In the genomic region with DNA sequence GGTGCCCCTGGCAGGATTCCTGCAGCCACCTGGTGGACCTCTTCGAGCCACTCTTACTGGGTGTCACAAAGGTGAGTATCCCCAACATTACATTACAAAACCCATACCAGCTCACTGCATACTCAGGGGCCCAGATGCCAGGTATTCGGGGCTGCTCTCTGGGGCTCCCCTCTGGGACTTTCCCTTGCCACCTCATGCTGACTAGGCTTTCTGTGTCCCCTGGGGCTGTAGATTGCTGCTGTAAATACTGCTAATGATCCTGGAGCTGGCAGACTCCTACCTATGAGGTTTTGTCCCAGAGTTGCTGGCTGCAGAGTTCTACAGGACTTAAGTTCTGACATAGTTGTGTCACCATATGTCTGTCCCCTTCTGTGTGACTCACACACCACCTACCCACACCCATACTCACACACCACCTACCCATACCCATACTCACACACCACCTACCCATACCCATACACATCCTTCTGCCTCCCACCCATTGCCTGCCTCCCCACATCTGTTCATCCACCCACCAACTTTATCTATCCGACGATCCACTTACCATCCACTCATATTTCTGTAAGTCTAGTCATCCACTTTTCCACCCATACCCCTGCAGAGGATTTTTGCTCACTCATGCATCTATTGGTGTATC, we compare ENCODE assay signal across 19 mouse cellular contexts. TPM values are rescaled to one million over a fixed set of nuclear protein-coding genes. Genes with fewer than 3 reads are reported as not detected.
DNase-seq lines count a peak whose midpoint lies in the region; ATAC-seq and TF ChIP-seq lines count a peak whose summit lies in the region.
"Had no signal": no experiment of that assay in that cellular context is flagged by ENCODE, and none has a peak within 500 bp of the region (broad histone marks: within the 10 kb centered on the region; RNA-seq: fewer than 3 reads in every experiment).

No protein-coding gene starts in this region.

- no peaks in the 10 kb centered on the region for H3K4me1 ChIP-seq in embryonic facial prominence, embryonic 14.5 days (ENCODE audit: control insufficient read depth, insufficient read depth, low read length)
- H3K4me1 ChIP-seq in embryonic facial prominence, embryonic 10.5 days = peaks cover 7% of the 10 kb centered on the region
- H3K4me1 ChIP-seq: limb, embryonic 12.5 days; liver, embryonic 13.5 days; midbrain, embryonic 15.5 days had no signal

- DNase-seq in embryonic facial prominence, embryonic 14.5 days (ENCODE audit: low spot score) = no peak
- no peak for DNase-seq in embryonic facial prominence, embryonic 10.5 days (ENCODE audit: low spot score)
- DNase-seq in layer of hippocampus, adult 2 months (ENCODE audit: low spot score in 2 of 2) = peak in 1 of 2 experiments; percentile 45
- no peak for DNase-seq in layer of hippocampus, postnatal 14 days (ENCODE audit: low spot score in 2 of 2)
- DNase-seq in right cerebral cortex, adult 2 months (ENCODE audit: low spot score in 2 of 2) = peak; percentile 53 to 54
- DNase-seq in right cerebral cortex, postnatal 14 days = no peak
- no peak for DNase-seq in retina, embryonic 14.5 days (ENCODE audit: low spot score)
- DNase-seq: adrenal gland, postnatal 14 days; cerebellum, adult 18-20 months; kidney, adult 18-20 months; kidney, postnatal 25 days; liver, embryonic 13.5 days had no signal

- 65% methylated on average over 4 of the region's 4 CpGs for WGBS in embryonic facial prominence, embryonic 14.5 days
- WGBS in embryonic facial prominence, embryonic 10.5 days = 85% methylated on average over 4 of the region's 4 CpGs

- H3K9me3 ChIP-seq in embryonic facial prominence, embryonic 14.5 days (ENCODE audit: control insufficient read depth, low read length) = no peaks in the 10 kb centered on the region
- H3K9me3 ChIP-seq in embryonic facial prominence, embryonic 10.5 days = no peaks in the 10 kb centered on the region
- H3K9me3 ChIP-seq: heart, embryonic 12.5 days; limb, embryonic 12.5 days; liver, embryonic 13.5 days; midbrain, embryonic 15.5 days had no signal

- H3K27me3 ChIP-seq in embryonic facial prominence, embryonic 14.5 days (replicated peaks; ENCODE audit: control insufficient read depth, insufficient read depth, low read length) = no peaks in the 10 kb centered on the region
- H3K27me3 ChIP-seq in embryonic facial prominence, embryonic 10.5 days (replicated peaks; ENCODE audit: low read depth, poor library complexity, severe bottlenecking) = no peaks in the 10 kb centered on the region
- H3K27me3 ChIP-seq: limb, embryonic 12.5 days; liver, embryonic 13.5 days; midbrain, embryonic 15.5 days; Patski had no signal

- ATAC-seq in embryonic facial prominence, embryonic 14.5 days (ENCODE audit: low read depth) = peak; percentile 12; the same call in 1 of the 2 replicates
- ATAC-seq in erythroid progenitor cell, adult 5-6 weeks (replicated peaks; ENCODE audit: low FRiP score, poor library complexity, severe bottlenecking) = 0 out of 2 replicates have a peak, but pooled peaks have one; percentile 14
- ATAC-seq: activated CD4-positive, CD25-positive, alpha-beta regulatory T cell, adult 4 months; midbrain, embryonic 15.5 days had no signal

- no peak for TF ChIP-seq CTCF in layer of hippocampus, adult 2 months (conservative IDR thresholded peaks at IDR 0.05)

- no peak overlapping the region for H3K4me2 ChIP-seq in embryonic facial prominence, embryonic 14.5 days (ENCODE audit: low read depth, low read length)
- H3K4me2 ChIP-seq: heart, embryonic 12.5 days; limb, embryonic 12.5 days; liver, embryonic 13.5 days; midbrain, embryonic 15.5 days had no signal

- no peak overlapping the region for H3K4me3 ChIP-seq in embryonic facial prominence, embryonic 14.5 days (ENCODE audit: low read depth, low read length)
- no peak overlapping the region for H3K4me3 ChIP-seq in embryonic facial prominence, embryonic 10.5 days
- H3K4me3 ChIP-seq in layer of hippocampus, adult 2 months = no peak overlapping the region
- H3K4me3 ChIP-seq: heart, embryonic 12.5 days; limb, embryonic 12.5 days; liver, embryonic 13.5 days; midbrain, embryonic 15.5 days had no signal

- no peak overlapping the region for H3K27ac ChIP-seq in embryonic facial prominence, embryonic 14.5 days (replicated peaks; ENCODE audit: low read depth, low read length)
- H3K27ac ChIP-seq in embryonic facial prominence, embryonic 10.5 days (replicated peaks) = no peak overlapping the region
- peak overlapping the region; percentile 21; the same call in 1 of the 2 replicates for H3K27ac ChIP-seq in layer of hippocampus, adult 2 months
- H3K27ac ChIP-seq: limb, embryonic 12.5 days; liver, embryonic 13.5 days; midbrain, embryonic 15.5 days had no signal

- no peak overlapping the region for H3K9ac ChIP-seq in embryonic facial prominence, embryonic 14.5 days (ENCODE audit: low read depth, low read length)
- H3K9ac ChIP-seq: heart, embryonic 12.5 days; limb, embryonic 12.5 days; liver, embryonic 13.5 days; midbrain, embryonic 15.5 days had no signal

- H3K36me3 ChIP-seq in embryonic facial prominence, embryonic 14.5 days (ENCODE audit: control insufficient read depth, insufficient read depth, low read length) = no peaks in the 10 kb centered on the region
- H3K36me3 ChIP-seq in embryonic facial prominence, embryonic 10.5 days (replicated peaks) = no peaks in the 10 kb centered on the region
- H3K36me3 ChIP-seq: heart, embryonic 12.5 days; limb, embryonic 12.5 days; liver, embryonic 13.5 days; midbrain, embryonic 15.5 days had no signal

RNA-seq across cellular contexts. Expression of a gene that starts 35.7 kb away (rescaled TPM):
- 0.17 and 0.29 TPM in 2 replicates for polyA plus RNA-seq in embryonic facial prominence, embryonic 14.5 days (2014; fragmentation: Nextera tagmentation; extraction: Ambion mirVana)
- not detected in 2 replicates for polyA plus RNA-seq in embryonic facial prominence, embryonic 10.5 days (2016; fragmentation: Nextera tagmentation; extraction: Ambion mirVana)
- total RNA-seq in layer of hippocampus, adult 2 months (2021) = 10 to 100 TPM; 51.1 to 52.1 TPM
- 10 to 100 TPM; 41.8 to 46.6 TPM for total RNA-seq in layer of hippocampus, postnatal 14 days (2021)
- total RNA-seq in erythroid progenitor cell, adult 5-6 weeks (2015; ENCODE audit: low replicate concordance) = 8.3 TPM in 1 of 2 replicates, not detected in the other
- total RNA-seq in erythroid progenitor cell, adult 5-6 weeks (2017; ENCODE audit: low replicate concordance) = 0.51 TPM in 1 of 2 replicates, not detected in the other
- polyA plus RNA-seq: activated CD4-positive, CD25-positive, alpha-beta regulatory T cell, adult 4 months; embryonic facial prominence, embryonic 11.5 days; limb, embryonic 12.5 days; liver, embryonic 13.5 days had no signal

RNA-seq across cellular contexts. Expression of a gene that starts 40.9 kb away (rescaled TPM):
- 183 and 202 TPM in 2 replicates for polyA plus RNA-seq in embryonic facial prominence, embryonic 14.5 days (2014; fragmentation: Nextera tagmentation; extraction: Ambion mirVana)
- polyA plus RNA-seq in embryonic facial prominence, embryonic 10.5 days (2016; fragmentation: Nextera tagmentation; extraction: Ambion mirVana) = 142 and 149 TPM in 2 replicates
- 100 to 1,000 TPM; 171 to 181 TPM for total RNA-seq in layer of hippocampus, adult 2 months (2021)
- total RNA-seq in layer of hippocampus, postnatal 14 days (2021) = 100 to 1,000 TPM; 158 to 162 TPM
- 13.8 and 26.3 TPM in 2 replicates for total RNA-seq in erythroid progenitor cell, adult 5-6 weeks (2015; ENCODE audit: low replicate concordance)
- total RNA-seq in erythroid progenitor cell, adult 5-6 weeks (2017; ENCODE audit: low replicate concordance) = 19.5 and 34.8 TPM in 2 replicates

Comparison
In these comparisons a context has a peak if more than half of its experiments do, and no peak if none do; other contexts are left out.
1. DNase-seq: peak in right cerebral cortex, adult 2 months (2 of 2); none in embryonic facial prominence, embryonic 14.5 days (single experiment), embryonic facial prominence, embryonic 10.5 days (single experiment), layer of hippocampus, postnatal 14 days (0 of 2), right cerebral cortex, postnatal 14 days (single experiment) and retina, embryonic 14.5 days (single experiment).
2. RNA of a gene that starts 35.7 kb away (total RNA-seq): 51.1 to 52.1 TPM in layer of hippocampus, adult 2 months and 41.8 to 46.6 TPM in layer of hippocampus, postnatal 14 days; 0.51 to 8.3 TPM in erythroid progenitor cell, adult 5-6 weeks; every median in the first group is over 4 times any median in the second.
3. RNA of a gene that starts 40.9 kb away (total RNA-seq): 171 to 181 TPM in layer of hippocampus, adult 2 months and 158 to 162 TPM in layer of hippocampus, postnatal 14 days; 13.8 to 34.8 TPM in erythroid progenitor cell, adult 5-6 weeks; every median in the first group is over 4 times any median in the second.